Mouse (Mus musculus) brain, embryonic 18.5 days (tissue): ENCODE measurements around the gene Klhdc1.
A peak's percentile ranks its signal among the peaks of the same experiment; 100 is the strongest.

Experiments
- DNase-seq: peaks from one replicate; pipeline ENCODE4 v3.0.0-alpha.2; 2012; ENCODE audit warnings: low read depth, low spot score

Klhdc1 gene

GRCm38 (mm10) chr12:69240876-69241275 is at the start of gene Klhdc1:
TSS of gene Klhdc1 (plus strand) at chr12:69241176.
- DNase-seq = no peak

- DNase-seq = no peak
These were observed 49.6 kb upstream of the Klhdc1 start for GRCm38 (mm10) chr12:69191396-69191795.

- no peak for DNase-seq
These were observed 48.3 kb upstream of the Klhdc1 start for GRCm38 (mm10) chr12:69192637-69193036.

- peak; percentile 52 for DNase-seq
These were observed 44.3 kb upstream of the Klhdc1 start, which contains the start of gene Gm49383 for GRCm38 (mm10) chr12:69196444-69197377. TSS of gene Gm49383 (minus strand) at chr12:69197104.

- DNase-seq = no peak
These were observed 43.4 kb upstream of the Klhdc1 start for GRCm38 (mm10) chr12:69197378-69198163.

- no peak for DNase-seq
These were observed 42.8 kb upstream of the Klhdc1 start, which contains the start of gene Dnaaf2 for GRCm38 (mm10) chr12:69198164-69198535. TSS of gene Dnaaf2 (minus strand) at chr12:69198429.

- DNase-seq = no peak
These were observed 42.0 kb upstream of the Klhdc1 start for GRCm38 (mm10) chr12:69198985-69199384.

- no peak for DNase-seq
These were observed 36.7 kb upstream of the Klhdc1 start, which contains the start of gene Gm49384 for GRCm38 (mm10) chr12:69204052-69204833. TSS of gene Gm49384 (minus strand) at chr12:69204267.

- DNase-seq = no peak
These were observed 33.6 kb upstream of the Klhdc1 start for GRCm38 (mm10) chr12:69207396-69207795.

GRCm38 (mm10) chr12:69207926-69208325 is 33.0 kb upstream of the Klhdc1 start:
- DNase-seq = no peak

- no peak for DNase-seq
These were observed 32.5 kb upstream of the Klhdc1 start for GRCm38 (mm10) chr12:69208520-69208919.

- DNase-seq = no peak
These were observed 30.7 kb upstream of the Klhdc1 start for GRCm38 (mm10) chr12:69210056-69210979.

- DNase-seq = no peak
These were observed 29.9 kb upstream of the Klhdc1 start for GRCm38 (mm10) chr12:69211057-69211456.

- no peak for DNase-seq
These were observed 27.7 kb upstream of the Klhdc1 start for GRCm38 (mm10) chr12:69213186-69213777.

- no peak for DNase-seq
These were observed 26.6 kb upstream of the Klhdc1 start for GRCm38 (mm10) chr12:69214393-69214792.

GRCm38 (mm10) chr12:69215000-69215785 is 25.8 kb upstream of the Klhdc1 start:
- DNase-seq = no peak

GRCm38 (mm10) chr12:69216587-69216986 is 24.4 kb upstream of the Klhdc1 start:
- DNase-seq = no peak

- DNase-seq = no peak
These were observed 20.2 kb upstream of the Klhdc1 start for GRCm38 (mm10) chr12:69220613-69221277.
